Mouse (Mus musculus): Measurements from ENCODE around the gene Shisa3. TPM values are rescaled to one million over a fixed set of nuclear protein-coding genes. Genes with fewer than 3 reads are reported as not detected.

Gene Shisa3
- polyA plus RNA-seq, 1 experiment from 2014 or later = 1.6 TPM

DNA sequence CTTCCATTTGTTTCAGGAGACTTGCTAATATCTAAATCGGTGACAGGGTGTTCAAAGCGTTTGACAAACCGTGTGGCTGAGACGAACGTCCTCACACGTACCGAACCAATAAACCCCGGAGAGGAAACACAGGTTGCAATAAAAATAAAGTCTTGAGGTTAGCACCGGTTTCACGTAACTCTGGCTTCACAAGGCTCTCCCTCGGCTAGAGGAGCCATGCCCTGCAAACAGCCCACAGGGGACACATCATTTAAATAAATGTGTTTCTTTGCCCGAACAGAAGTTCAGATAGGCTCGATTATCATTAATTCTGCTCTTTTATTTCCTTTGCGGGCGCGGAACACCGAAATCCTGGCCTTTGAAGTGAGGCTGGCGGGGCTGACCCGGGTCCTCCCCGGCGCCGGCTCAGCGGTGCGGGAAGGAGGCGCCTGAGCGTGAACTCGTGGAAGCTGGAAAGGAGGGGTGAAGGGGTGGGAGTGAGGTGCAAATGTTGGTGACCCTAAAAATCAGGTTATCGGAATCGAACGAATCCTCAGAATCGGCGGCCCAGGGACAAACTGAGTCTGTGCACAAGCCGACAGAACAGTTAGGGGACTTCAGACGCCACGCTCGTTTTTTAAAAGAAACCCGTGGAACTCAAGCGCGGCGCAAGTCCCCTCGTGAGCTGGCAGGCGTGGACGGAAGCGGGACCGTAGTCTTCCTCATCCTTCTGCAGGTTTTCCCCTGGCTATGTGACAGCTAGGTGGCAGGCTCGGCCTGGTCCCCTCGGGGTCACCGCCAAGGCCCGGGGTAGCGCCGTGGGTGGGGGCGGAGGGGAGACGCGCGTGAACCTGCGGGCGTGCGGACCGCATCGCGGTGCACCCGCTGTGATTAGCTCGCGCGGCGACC lies 522 bp upstream of the Shisa3 start:
- under 1% methylated on average over 66 of the region's 66 CpGs for WGBS
- no peaks in the 10 kb centered on the region for H3K36me3 ChIP-seq (replicated peaks)
- H3K4me2 ChIP-seq = peak overlapping the region; percentile 92
- H3K27me3 ChIP-seq = peaks cover 74% of the 10 kb centered on the region
- peak overlapping the region; percentile 52 for H3K4me3 ChIP-seq (replicated peaks)
- peak; percentile 17 for ATAC-seq (ENCODE audit: low FRiP score)
- no peaks in the 10 kb centered on the region for H3K9me3 ChIP-seq
- H3K4me1 ChIP-seq = peaks cover 20% of the 10 kb centered on the region
- no peak overlapping the region for H3K27ac ChIP-seq
- peak overlapping the region; percentile 56 for H3K9ac ChIP-seq

DNA sequence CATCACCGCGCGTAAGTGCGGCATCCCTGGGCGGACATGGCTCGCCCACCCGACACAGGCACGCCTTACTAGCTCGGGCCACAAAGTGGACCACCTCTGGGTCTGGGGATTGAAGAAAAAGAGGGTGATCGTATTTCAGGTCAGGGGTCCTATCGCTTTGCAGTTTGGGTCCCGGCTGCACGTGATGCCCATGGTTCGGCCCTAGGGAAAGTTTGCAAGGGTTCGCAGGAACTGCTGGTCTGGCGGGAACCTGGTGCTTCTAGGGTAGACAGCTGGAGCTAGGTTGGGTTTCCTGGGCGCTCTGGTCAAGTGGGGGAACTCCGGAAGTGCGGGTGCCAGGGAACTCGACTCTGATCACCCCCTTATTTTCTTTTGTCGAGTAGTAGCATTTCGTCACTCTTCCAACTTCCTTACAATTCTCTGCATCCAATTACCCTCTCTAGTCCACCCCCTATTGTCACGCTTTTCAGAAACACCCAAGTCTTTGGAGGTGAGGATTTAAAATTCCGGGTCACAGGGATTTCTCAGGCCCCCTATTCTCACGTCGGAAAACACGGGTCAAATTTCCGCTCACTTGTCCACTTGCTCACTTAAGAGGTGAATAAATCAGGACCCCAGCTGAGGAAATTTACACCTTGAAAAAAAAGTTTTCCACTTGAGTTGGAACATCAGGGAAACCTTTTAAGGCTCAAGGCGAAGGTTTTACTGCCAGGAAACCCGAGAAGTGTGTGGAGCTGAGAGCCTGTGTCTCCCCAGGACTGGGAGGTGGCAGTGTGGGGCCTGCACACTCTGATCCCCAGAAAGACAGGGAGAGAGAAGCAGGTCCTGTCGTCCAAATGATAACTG lies 1.2 kb downstream of the Shisa3 start:
- H3K9ac ChIP-seq = peak overlapping the region; percentile 56
- H3K4me1 ChIP-seq = peaks cover 20% of the 10 kb centered on the region
- peak overlapping the region; percentile 52 for H3K4me3 ChIP-seq (replicated peaks)
- H3K4me2 ChIP-seq = peak overlapping the region; percentile 92
- no peaks in the 10 kb centered on the region for H3K36me3 ChIP-seq (replicated peaks)
- H3K27me3 ChIP-seq = peaks cover 64% of the 10 kb centered on the region
- 1% methylated on average over 31 of the region's 31 CpGs for WGBS
- H3K9me3 ChIP-seq = no peaks in the 10 kb centered on the region
- no peak; the same call in 1 of the 2 replicates for ATAC-seq (ENCODE audit: low FRiP score)
- H3K27ac ChIP-seq = no peak overlapping the region

DNA sequence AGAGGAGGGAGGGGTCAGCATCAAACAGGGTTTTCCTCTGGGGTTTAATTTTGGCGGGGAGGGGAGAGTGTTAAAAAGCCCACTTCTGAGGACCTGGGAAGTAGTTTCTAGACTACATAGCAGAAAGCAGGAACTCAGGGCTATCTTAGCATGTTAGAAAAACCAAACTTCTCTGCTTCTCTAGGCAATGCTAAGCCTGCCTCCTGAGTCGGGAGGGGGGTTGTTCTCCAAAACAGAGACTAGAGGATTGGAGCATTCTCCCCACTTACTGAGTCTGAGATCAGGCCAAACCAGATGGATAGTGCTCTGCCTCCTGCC lies 1.8 kb downstream of the Shisa3 start:
- WGBS = 14% methylated on average over 2 of the region's 2 CpGs
- no peak overlapping the region for H3K9ac ChIP-seq
- no peak overlapping the region for H3K4me2 ChIP-seq
- H3K4me3 ChIP-seq (replicated peaks) = no peak overlapping the region
- H3K9me3 ChIP-seq = no peaks in the 10 kb centered on the region
- H3K4me1 ChIP-seq = peaks cover 20% of the 10 kb centered on the region
- peaks cover 60% of the 10 kb centered on the region for H3K27me3 ChIP-seq
- H3K27ac ChIP-seq = no peak overlapping the region
- no peak for ATAC-seq (ENCODE audit: low FRiP score)
- H3K36me3 ChIP-seq (replicated peaks) = no peaks in the 10 kb centered on the region

DNA sequence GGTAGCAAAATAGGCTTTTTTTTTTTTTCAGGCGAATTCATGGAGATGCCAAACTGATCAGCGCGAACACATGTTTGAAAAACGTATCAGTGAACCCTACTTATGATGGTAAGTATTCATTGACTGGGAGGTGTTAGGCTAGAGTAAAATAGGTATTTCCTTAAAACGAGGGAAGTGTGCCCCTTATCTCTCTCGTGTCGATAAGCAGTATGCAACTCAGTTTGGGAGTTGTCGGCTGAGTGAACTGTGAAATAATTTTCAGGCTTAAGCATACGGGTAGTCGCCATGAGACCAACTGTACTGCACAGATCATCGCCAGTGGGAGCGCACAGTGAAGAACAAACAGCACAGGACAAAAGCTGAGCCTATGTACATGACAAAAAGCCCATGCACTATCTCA lies 13.5 kb downstream of the Shisa3 start:
- no peak overlapping the region for H3K4me2 ChIP-seq
- no peak for ATAC-seq (ENCODE audit: low FRiP score)
- H3K27me3 ChIP-seq = no peaks in the 10 kb centered on the region
- H3K9me3 ChIP-seq = no peaks in the 10 kb centered on the region
- H3K4me3 ChIP-seq (replicated peaks) = no peak overlapping the region
- no peak overlapping the region for H3K9ac ChIP-seq
- no peaks in the 10 kb centered on the region for H3K4me1 ChIP-seq
- WGBS = 87% methylated on average over 12 of the region's 12 CpGs
- H3K27ac ChIP-seq = no peak overlapping the region
- 0 out of 2 replicates have a peak, but pooled peaks cover 6% of the 10 kb centered on the region for H3K36me3 ChIP-seq (replicated peaks)

DNA sequence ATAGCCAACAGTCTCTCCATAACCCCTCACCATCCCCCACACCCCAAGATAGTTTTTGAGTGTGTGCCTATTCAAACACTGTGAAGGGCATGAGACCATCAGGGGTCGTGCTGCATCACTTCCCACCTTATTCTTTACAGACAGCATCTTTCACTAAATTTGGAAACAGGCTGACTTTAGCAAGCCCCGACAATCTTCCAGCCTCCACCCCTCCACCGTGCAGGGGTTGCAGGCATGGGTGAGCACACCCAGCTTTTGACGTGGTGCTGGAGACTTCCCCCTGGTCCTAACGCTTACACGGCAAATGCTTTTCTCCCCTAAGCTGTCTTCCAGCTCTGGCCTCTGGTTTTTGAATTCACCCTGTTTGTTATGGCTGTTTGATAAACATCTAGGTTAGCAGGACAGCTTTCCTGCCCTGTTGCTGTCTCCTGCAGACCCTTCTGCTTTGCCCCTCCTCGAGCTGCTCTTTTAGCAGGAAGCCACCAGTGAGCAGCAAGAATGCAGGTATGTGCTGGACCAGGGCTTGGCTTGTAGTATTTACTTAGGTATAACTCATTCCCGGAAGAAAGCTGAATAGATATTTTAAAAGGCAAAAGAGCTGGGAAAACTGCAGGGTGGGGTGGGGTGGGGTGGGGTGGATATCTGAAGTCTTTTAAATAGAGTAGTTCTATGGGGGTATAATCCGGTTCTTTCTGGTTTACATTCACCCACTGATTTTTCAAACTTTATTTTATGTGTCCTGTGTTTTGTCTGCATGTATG lies 20.7 kb downstream of the Shisa3 start:
- Histone ChIP-seq H3K36me3 (replicated peaks) (no peaks in the 10 kb centered on the region), H3K9me3 (no peaks in the 10 kb centered on the region), H3K27ac (no peak overlapping the region), H3K9ac (no peak overlapping the region), H3K4me1 (peaks cover 11% of the 10 kb centered on the region), H3K4me2 (no peak overlapping the region), H3K4me3 (replicated peaks) (no peak overlapping the region), H3K27me3 (peaks cover 7% of the 10 kb centered on the region; the same call in 1 of the 2 replicates)
- no peak for ATAC-seq (ENCODE audit: low FRiP score)
- WGBS = 77% methylated on average over 9 of the region's 9 CpGs

DNA sequence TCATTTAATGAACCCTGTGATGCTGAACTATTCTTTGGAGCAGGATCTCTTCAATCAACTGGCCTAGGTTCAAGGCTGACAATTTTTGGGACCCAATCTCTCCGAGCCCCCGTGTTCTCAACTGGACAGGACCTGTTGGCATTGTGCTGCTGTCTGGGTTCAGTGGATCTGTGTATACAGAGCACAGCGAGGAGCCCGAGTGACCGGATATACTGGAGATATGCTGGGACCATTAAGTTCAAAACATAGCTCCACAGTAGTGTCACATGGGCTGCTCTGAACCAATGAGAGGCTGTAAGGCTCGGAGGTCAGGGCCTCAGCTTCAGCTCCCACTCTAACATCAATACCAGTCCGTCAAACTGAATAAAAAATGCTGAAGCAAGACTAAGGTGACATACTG lies 21.8 kb downstream of the Shisa3 start:
- ATAC-seq (ENCODE audit: low FRiP score) = no peak
- Histone ChIP-seq H3K27ac (no peak overlapping the region), H3K27me3 (peaks cover 7% of the 10 kb centered on the region; the same call in 1 of the 2 replicates), H3K36me3 (replicated peaks) (no peaks in the 10 kb centered on the region), H3K4me1 (peaks cover 22% of the 10 kb centered on the region), H3K9ac (no peak overlapping the region), H3K4me3 (replicated peaks) (no peak overlapping the region), H3K9me3 (no peaks in the 10 kb centered on the region), H3K4me2 (no peak overlapping the region)
- WGBS = 56% methylated on average over 7 of the region's 7 CpGs

DNA sequence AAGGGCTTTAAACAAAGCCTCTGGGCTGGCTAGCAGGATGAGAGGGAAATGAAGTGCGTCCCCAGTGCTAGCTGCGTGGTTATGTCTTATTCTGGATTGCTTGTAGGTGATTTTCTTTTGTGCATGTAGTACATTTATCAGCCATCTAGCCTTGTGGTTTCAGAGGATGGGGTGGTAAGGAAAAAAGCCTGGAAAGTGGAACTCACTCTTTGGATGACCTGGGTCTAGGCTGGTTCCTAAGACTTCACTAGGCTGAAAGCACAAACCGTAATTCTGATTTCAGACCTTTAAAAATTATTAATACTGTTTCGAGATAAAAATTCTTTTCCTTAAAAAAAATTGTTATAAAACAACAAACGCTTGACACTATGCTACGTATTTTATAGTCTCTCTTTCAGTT lies 22.2 kb downstream of the Shisa3 start:
- Histone ChIP-seq H3K9ac (no peak overlapping the region), H3K4me1 (peaks cover 25% of the 10 kb centered on the region)
- no peak for ATAC-seq (ENCODE audit: low FRiP score)

DNA sequence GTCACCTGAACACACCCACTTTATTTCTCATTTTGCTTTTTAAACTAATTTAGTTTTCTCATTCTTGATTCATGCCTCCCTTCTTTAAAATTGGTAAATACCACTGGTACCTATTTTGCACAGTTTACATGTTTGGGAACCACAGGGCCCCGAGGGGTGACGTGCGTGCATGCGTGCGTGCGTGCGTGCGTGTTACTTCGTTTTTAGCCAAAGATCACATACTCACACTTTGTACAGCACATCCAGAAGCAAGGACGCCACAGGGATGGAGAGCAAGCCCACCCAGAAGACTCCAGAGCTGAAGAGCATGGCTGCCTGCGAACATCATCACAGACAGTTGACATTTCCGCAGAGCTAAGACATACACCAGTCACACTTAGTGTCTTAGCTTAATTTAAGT lies 23.6 kb downstream of the Shisa3 start:
- Histone ChIP-seq H3K4me1 (peaks cover 25% of the 10 kb centered on the region), H3K27ac (no peak overlapping the region), H3K4me2 (no peak overlapping the region), H3K9ac (no peak overlapping the region), H3K36me3 (replicated peaks) (no peaks in the 10 kb centered on the region), H3K27me3 (peaks cover 7% of the 10 kb centered on the region; the same call in 1 of the 2 replicates), H3K4me3 (replicated peaks) (no peak overlapping the region), H3K9me3 (no peaks in the 10 kb centered on the region)
- ATAC-seq (ENCODE audit: low FRiP score) = no peak
- 93% methylated on average over 12 of the region's 12 CpGs for WGBS

More for the DNA sequence above, 22.2 kb downstream of the Shisa3 start:
- H3K4me3 ChIP-seq (replicated peaks) = no peak overlapping the region
- no peaks in the 10 kb centered on the region for H3K9me3 ChIP-seq
- H3K27ac ChIP-seq = no peak overlapping the region
- H3K36me3 ChIP-seq (replicated peaks) = no peaks in the 10 kb centered on the region
- 87% methylated on average over 6 of the region's 6 CpGs for WGBS
- H3K27me3 ChIP-seq = peaks cover 7% of the 10 kb centered on the region; the same call in 1 of the 2 replicates
- H3K4me2 ChIP-seq = no peak overlapping the region

DNA sequence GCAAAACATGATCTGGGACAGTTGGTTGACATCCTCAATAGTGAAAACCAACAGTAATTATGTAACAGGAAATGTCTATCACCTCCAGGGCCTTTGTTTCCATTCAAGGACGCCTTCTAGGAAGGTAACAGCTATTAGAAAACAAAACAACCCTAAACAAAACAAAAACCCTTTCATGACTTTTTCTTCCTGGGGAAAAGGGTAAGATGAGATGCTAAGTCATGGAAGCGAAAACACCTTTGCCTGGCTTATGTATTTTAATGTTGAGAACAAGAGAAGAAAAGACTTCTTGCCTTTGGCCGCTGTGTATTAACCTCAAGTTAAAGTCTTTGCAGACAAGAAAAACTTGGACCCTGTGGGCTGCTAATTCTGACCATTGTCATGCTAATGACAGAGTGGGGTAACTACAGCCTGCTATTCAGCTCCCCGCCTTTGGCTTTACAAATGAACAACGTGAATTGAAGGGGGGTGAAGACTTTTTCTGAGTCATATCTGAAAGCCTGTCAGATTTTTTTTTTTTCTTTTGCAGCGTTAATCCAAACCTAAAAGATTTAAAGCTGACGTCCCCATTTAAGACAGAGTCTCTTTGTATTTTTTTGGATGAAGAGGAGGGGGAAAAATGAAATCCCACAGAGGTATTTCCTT lies 25.6 kb downstream of the Shisa3 start:
- peak overlapping the region; percentile 46 for H3K4me2 ChIP-seq
- H3K4me1 ChIP-seq = peaks cover 25% of the 10 kb centered on the region
- H3K9me3 ChIP-seq = no peaks in the 10 kb centered on the region
- peak; percentile 63; the same call in 1 of the 2 replicates for ATAC-seq (ENCODE audit: low FRiP score)
- H3K4me3 ChIP-seq (replicated peaks) = no peak overlapping the region
- WGBS = 4% methylated on average over 7 of the region's 7 CpGs
- 0 out of 2 replicates have a peak overlapping the region, but pooled peaks have one; percentile 51 for H3K27ac ChIP-seq
- no peak overlapping the region for H3K9ac ChIP-seq
- no peaks in the 10 kb centered on the region for H3K36me3 ChIP-seq (replicated peaks)
- peaks cover 11% of the 10 kb centered on the region for H3K27me3 ChIP-seq

DNA sequence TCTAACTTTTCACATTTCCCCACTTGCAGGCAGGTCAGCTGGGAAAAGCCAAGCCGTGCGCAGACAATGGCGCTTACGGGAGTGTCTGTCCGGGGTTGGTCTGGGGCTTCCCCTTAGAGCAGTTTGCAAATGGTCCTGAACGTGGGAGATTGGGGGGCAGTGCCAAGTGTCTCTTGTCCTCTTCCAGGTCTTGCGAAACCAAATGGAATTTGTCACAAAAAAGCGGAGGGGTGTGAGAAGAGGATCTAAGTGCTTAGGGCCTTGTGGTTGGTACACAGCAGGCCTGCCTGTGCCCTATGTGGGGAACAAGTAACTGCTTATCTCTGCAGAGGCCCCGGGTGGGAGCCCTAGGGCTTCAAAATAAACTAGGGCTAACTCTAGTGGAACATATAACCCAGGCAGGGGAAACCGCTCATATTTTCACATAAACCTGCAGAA lies 26.2 kb downstream of the Shisa3 start:
- Histone ChIP-seq H3K4me1 (peaks cover 25% of the 10 kb centered on the region), H3K27ac (peak overlapping the region; percentile 51; the same call in 1 of the 2 replicates), H3K36me3 (replicated peaks) (no peaks in the 10 kb centered on the region), H3K4me2 (peak overlapping the region; percentile 46), H3K4me3 (replicated peaks) (no peak overlapping the region), H3K27me3 (peaks cover 8% of the 10 kb centered on the region), H3K9ac (no peak overlapping the region), H3K9me3 (no peaks in the 10 kb centered on the region)
- ATAC-seq (ENCODE audit: low FRiP score) = peak; percentile 50; the same call in 1 of the 2 replicates
- 3% methylated on average over 10 of the region's 10 CpGs for WGBS

DNA sequence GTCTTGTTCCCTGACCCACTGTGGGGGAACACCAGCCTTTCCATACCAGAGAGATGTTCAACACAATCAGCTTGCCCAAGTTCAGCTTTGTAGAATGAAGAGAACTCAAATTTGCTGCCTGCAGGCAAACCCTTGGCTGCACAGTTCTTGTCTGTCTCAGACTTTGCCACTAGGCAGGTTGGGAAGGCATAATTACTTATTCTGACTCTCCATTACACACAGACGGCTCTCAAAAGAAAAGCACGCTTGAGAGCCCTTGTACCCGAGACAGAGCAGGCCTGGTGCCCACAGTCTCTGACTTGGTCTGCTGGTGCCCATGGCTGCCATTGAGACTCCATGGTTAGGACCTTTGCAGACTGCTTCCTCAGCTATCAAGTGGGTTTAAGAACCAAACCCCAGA lies 26.7 kb downstream of the Shisa3 start:
- peaks cover 25% of the 10 kb centered on the region for H3K4me1 ChIP-seq
- H3K36me3 ChIP-seq (replicated peaks) = no peaks in the 10 kb centered on the region
- H3K9ac ChIP-seq = no peak overlapping the region
- peak overlapping the region; percentile 46; the same call in 1 of the 2 replicates for H3K4me2 ChIP-seq
- no peaks in the 10 kb centered on the region for H3K9me3 ChIP-seq
- peak; percentile 56; the same call in 1 of the 2 replicates for ATAC-seq (ENCODE audit: low FRiP score)
- peaks cover 12% of the 10 kb centered on the region for H3K27me3 ChIP-seq
- no peak overlapping the region for H3K4me3 ChIP-seq (replicated peaks)
- peak overlapping the region; percentile 21; the same call in 1 of the 2 replicates for H3K27ac ChIP-seq
- WGBS = 8% methylated on average over 3 of the region's 3 CpGs
